Mouse (Mus musculus) mesoderm, embryonic 11.5 days (tissue): Measurements from ENCODE around the gene Aicda.
"Not testable (repeated sequence)": the region's sequence is repeated elsewhere in the genome, so short reads cannot be mapped to it uniquely, and the experiment has no call there.

Source experiments
- DNase-seq: peaks from one replicate; pipeline ENCODE4 v3.0.0-alpha.2; 2012; ENCODE audit warnings: low read depth, low spot score

Gene Aicda

DNA sequence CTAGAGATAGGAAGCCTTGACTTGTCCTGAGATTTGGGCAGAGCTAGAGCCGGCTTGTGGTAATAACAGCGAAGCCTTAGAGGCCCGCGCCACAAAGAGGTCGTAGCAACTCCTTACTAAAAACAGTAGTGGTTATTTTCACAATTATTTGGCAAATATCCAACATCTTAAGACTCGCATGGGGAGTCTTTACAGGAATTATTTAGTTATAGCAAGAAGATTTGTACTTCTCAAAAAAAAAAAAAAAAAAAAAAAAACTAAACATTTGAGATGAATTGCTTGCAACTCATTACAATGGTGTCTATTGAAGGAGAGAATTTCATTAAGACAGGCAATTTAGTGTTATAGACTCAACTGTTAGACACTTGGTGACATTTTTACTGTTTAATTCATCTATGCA is 501 bp downstream of the Aicda start:
- no peak for DNase-seq

DNA sequence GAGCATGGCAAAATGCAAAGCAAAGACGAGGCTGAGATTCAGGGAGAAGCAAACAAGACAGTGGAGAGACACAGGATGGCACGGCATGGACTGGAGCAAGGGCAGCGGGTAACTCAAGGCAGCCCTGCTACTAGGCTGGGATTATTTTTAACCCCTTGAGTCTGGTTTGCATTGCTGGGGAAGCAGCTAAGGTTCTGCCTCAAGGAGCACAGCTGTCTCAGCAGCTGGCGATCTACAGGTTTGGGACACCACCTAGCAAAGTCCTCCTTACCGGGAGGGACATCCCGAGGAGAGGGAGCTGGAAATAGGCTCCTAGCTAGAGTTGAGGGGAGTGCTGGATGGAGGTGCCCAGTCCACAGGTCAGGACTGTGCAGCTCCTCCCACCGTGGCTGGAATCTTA is 1.7 kb downstream of the Aicda start:
- DNase-seq = no peak

DNA sequence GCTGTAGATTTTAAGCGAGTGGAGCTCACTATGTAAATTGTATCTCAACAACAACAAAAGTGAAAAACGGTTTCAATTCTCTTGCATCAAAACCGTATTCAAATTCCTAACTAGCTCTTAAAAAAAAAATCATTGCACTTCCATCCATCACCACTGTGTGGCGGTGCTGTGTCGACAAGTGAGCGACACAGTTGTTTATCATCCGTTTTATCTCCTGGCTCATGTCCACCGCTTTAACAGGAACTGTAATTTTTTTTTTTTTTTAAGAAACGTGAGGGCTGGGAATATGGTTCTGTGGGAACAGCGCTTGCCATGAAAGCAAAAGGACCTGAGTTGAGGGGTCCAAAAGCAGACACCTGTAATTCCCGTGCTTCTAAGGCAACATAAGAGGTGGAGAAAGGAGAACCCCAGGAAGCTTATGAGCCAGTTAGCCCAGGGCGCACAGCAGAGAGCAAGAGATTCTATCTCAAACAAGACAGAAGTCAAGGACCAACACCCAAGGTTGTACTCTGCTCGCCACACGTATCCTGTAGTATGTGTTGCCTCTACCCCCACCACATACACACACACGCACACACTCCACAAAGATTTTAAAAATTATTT is 3.5 kb downstream of the Aicda start:
- DNase-seq = peak; percentile 54

DNA sequence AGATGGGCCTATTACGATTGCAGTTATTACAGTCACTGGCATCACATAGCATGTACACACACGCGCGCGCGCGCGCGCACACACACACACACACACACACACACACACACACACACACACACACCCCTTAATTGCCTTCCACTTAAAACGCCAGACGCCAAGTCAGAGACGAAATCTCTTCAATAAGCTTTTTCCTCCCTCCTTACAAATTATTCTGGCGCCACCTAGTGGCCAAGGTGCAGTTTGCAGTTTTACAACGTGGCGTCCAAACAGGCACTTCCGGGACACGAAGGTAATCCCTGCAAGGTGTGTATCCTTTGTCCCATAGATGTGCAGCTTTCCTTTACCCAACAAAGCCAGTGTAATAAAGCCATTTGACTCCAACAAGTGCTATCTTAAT is 6.8 kb downstream of the Aicda start:
- peak; percentile 88 for DNase-seq

DNA sequence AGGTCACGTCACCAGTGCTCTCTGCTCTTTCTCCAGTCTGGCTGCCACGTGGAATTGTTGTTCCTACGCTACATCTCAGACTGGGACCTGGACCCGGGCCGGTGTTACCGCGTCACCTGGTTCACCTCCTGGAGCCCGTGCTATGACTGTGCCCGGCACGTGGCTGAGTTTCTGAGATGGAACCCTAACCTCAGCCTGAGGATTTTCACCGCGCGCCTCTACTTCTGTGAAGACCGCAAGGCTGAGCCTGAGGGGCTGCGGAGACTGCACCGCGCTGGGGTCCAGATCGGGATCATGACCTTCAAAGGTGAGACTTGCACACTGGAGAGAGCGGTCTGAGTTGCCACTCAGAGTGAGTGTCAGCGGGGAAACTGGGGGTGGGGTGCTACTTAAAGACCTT is 7.4 kb downstream of the Aicda start:
- DNase-seq = no peak

DNA sequence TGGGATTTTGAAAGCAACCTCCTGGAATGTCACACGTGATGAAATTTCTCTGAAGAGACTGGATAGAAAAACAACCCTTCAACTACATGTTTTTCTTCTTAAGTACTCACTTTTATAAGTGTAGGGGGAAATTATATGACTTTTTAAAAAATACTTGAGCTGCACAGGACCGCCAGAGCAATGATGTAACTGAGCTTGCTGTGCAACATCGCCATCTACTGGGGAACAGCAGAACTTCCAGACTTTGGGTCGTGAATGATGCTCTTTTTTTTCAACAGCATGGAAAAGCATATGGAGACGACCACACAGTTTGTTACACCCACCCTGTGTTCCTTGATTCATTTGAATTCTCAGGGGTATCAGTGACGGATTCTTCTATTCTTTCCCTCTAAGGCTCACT is 8.9 kb downstream of the Aicda start:
- peak; percentile 82 for DNase-seq

DNA sequence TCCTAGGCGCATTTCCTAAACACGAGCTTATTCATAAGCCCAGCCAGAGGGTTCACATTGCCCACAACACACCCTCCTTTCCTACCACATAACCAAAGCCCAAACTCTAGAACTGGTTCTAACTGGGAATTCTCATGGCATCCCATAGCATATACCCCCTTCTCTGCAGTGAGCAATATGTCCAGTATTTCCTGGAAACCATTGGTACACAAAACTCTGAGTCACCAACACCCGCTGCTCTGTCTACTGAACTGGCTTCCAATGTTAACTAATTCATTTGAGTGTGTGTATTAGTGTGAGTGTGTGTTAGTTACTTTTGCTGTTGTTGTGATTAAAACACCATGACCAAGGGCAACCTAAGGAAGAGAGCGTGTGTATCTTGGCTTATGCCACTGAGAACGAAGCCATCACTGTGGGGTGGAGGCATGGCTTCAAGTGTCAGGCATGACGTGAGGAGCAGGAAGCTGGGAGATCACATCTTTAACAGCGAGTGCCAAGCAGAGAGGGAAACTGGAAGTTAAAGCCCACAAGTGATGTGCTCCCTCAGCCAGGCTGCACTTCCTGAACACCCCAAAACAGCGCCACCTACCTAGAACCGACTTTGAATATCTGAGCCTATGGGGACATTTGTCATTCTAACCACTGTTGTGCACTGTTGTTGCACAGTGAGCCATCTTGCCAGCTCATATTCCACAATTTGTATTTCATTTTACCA is 11.6 kb downstream of the Aicda start:
- DNase-seq = no peak

DNA sequence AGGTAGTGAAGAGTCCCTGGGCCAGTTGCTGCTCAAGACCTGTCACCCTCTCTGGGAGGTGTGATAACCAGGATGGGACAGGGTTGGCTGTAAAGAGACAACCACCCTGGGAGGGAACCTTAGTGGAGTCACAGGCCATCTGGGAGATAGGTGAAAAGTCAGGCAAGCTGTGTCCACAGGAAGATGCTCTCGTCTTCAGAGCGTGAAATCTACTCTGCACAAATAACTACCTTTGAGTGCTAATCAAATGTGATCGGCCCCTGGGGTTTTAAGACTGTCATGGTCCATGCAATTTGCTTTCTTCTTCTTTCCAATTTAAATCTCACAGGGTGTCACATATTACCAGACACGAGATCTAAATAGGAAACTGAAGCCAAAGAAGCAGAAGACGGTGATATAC is 15.5 kb downstream of the Aicda start:
- no peak for DNase-seq

DNA sequence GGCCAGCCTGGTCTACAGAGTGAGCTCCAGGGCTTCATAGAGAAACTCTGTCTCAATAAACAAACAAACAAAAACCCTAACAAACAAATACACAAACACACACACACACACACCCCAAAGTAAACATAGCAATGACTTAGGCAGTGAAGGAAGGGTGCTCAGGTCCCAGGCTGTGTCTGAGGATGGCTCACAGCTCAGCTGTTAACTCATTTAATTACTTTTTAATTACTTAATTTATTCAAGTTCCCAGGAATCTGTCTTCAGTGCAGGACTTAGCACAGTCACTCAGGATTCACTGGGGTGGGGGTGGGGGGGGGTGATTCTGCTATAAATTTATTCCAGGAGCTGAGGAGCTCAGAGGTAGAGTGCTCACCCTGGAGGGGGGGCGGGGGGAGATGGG is 16.2 kb downstream of the Aicda start:
- no peak for DNase-seq

DNA sequence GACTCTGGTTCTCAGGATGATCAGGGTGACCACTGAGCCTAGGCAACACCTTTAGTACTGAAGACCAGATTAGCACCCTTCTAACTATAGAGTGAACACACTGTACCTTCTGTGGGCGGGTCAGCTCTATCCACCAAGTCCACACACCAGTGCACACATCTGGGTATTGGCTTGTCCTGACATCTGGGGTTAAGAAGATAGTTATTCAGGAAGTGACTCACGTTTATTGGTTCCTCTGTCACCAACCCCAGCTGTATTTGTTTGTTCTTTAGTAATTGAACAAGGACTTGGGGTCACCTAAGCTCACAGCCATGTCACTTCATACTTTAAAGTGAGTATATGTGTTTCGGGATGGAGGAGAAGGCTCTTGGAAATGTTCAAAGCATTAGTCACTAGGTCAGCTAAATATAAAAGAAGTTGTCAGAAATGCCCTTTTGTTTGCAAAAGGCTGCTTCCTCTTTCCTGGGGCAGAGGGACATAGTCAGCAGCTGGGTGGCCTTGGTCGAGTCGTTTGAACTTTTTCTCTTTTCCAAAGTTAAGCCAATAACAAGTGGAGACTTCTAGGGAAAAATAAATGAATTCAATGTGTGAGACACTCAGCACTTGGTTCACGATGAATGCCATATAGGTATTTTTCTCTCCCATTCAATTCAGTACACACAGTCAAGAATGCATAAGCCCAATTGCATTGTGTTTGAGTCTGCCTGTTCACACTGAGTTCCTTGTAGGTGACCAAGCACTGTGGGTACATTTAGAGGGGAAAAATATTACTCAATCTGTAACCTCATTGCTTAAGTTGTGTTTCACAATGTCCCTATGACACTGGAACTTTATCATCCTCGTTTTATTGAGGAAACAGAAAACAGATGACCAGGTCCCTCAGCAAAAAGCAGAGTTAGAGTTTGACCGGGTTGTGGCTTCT is 17.4 kb downstream of the Aicda start:
- no peak for DNase-seq

DNA sequence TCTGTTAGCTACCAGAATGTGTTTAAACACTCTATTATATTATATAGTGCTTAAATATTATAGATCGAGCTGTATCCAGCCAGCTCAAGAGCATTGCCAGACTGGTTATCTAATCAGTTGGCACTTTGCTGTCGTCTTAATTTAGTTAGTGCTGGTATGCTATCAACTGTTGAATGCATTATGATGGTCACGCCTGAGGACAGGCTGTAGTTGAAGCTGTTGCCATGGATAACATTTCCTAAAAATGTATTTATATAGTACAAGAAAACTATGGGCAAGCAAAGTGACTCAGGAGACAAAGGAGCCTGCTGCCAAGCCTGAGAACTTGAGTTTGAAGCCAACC is 18.0 kb downstream of the Aicda start:
- DNase-seq = no peak

DNA sequence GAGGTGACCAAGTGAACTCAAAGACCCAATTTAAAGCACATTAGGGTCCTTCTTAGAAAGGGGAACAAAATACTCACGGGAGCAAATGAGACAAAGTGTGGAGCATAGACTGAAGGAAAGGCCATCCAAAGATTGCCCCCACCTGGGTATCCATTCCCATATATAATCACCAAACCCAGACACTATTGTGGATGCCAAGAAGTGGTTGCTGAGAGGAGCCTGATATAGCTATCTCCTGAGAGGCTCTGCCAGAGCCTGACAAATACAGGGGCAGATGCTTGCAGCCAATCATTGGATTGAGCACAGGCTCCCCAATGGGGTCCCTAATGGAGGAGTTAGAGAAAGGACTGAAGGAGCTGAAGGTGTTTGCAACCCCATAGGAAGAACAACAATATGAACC is 21.4 kb downstream of the Aicda start:
- not testable (repeated sequence) for DNase-seq

DNA sequence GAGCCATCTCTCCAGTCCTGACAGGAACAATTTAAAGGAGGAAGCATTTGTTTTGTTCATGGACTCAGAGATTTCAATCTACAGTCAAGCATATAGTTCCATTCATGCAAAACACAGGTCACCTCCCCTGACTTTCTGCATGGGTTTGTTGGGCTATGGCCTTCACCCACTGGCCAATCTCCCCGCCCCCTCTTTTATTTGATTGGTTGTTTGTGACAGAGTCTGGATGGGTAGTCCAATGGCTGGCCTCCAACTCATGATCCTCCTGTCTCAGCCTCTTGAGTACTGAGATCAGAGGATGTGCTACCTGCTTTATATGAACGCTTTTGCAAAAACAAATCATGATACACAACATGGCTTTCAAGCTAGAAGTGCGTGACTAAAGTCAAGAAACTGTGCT is 23.4 kb downstream of the Aicda start:
- no peak for DNase-seq

DNA sequence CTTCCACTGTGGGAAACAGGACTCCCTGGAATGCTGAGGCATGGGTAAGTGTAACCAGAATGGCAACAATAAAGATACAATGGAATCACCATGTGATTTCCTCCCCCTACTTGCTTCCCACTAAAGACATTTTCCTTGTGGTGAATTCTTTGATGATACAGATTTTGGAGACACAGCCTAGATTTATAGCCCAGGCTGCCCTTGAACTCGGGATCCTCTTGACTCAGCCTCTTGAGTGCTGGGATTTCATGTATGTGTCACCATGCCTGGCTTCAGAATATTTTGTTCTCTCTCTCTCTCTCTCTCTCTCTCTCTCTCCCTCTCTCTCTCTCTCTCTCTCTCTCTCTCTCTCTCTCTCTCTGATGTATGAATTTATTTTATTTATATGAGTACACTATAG is 25.5 kb downstream of the Aicda start:
- DNase-seq = no peak

DNA sequence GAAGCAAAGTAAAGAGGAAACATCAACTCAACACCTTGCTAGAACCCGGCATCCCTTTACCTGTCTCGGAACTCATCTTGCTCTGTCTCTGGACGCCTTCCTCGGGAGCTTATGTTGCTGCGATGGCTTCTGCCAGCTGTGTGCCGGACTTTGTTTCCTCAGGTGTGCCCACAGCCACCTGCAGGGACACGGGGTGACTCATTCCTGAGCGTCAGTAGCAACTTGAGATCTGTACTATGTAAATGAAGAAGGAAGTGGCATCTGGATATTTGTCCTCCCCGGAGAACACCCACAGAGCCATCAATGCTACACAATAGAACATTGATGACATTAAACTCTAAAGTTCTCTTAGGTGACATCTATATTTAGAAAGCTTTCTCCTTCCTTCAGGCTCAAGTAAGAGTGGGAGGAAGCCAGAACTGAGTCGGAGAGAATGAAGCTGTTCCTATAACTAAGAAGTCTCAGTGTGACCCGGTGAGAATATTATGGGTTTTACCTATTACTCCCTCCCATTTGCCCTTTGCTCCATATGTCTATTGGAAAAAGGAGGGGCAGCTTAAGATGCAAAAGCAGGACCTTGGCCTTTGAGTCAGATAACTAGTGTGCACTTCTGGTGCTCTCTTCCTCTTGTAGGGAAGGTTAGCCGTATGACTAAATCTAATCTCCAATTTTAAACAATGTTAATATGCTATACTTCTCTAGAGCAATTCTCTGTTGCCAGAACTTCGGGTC is 37.6 kb downstream of the Aicda start:
- DNase-seq = no peak

DNA sequence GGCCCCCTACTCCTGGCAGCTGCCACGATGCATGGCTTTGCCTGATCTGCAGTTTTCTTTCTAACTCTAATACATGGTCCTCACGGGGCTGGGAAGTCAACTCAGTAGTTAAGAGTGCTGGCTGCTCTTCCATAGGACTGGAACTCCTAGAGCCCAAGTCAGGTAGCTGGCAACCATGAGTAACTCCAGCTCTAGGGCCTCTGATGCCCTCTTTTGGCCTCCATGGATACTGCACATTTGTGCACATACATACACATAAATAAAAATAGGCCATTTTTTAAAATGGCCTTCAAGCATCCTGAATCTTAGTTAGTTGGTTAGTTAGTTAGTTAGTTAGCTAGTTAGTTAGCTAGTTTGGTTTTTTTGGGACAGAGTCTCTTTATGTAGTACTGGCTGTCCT is 39.3 kb downstream of the Aicda start:
- no peak for DNase-seq

DNA sequence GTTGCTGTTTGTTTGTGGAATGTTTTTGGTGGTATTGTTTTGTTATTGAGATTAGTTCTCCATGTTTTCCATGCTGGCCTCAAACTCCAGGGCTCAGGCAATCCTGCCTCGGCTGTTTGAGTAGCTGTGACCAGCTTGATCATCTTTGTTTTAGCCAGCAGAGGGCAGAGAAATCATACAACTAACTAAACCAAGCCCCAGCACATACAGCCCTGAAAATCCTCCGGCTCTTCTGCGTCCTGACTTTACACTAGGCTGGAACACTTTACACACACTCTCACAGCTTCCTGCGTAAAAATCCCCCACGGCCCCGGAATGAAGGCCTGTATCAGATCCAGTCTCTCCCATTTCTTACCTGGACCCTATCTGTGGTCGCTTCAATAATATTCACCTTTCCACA is 42.0 kb downstream of the Aicda start:
- DNase-seq = peak; percentile 34

DNA sequence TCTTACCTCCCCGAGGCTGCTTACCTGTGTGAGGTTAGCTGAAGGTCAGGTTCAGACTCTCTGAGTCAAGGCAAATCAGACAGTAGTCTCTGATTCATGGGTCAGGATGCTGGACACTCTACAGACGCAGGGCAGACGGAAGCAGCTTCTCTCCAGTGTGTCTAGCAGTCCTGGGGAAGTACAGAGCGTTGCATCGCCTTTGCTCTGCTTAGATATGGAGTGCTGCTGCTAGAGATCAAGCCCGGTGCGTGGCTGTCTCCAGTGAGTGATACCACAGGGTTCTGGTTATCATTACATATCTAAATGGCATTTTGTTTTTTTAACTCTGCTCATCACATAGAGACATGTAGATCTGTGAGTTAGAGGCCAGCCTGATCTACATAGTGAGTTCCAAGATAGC is 43.0 kb downstream of the Aicda start:
- no peak for DNase-seq

DNA sequence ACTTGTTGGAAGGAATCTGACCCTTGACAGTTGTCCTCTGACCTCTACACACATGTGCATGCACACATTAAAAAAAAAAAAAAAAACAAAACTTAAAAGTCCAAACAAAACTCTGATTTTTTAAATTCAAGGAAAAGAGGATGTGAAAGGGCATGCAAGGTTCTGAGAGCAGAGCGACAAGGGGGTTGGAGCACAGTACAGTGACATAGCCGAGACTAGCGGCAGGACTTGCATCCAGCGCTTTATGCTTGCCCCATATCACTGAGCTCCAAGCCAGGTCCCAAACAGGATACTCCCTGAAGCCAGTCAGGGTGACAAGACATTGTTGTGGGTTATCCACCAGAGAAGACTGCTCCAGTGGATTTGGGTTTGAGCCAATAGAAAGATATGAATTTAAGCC is 44.4 kb downstream of the Aicda start:
- no peak for DNase-seq

DNA sequence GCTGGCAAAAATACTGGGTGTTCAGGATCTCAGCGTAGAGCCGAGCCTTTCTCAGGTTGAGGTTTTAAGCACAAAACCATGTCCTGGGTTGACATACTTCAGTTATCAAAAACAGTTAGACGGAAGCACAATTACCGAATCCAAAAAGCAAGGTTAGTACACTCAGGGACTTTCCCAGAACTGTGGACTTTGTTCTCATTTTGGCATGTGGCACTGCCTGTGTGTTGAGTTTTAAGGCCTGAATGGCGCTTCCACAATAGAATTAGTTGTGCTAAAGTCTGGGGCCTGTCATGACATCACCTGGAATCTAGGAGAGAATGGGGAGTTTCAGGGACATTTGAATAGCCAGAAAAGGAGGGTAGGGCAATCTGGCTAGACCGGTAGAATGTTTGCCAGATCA is 44.8 kb downstream of the Aicda start:
- DNase-seq = no peak

DNA sequence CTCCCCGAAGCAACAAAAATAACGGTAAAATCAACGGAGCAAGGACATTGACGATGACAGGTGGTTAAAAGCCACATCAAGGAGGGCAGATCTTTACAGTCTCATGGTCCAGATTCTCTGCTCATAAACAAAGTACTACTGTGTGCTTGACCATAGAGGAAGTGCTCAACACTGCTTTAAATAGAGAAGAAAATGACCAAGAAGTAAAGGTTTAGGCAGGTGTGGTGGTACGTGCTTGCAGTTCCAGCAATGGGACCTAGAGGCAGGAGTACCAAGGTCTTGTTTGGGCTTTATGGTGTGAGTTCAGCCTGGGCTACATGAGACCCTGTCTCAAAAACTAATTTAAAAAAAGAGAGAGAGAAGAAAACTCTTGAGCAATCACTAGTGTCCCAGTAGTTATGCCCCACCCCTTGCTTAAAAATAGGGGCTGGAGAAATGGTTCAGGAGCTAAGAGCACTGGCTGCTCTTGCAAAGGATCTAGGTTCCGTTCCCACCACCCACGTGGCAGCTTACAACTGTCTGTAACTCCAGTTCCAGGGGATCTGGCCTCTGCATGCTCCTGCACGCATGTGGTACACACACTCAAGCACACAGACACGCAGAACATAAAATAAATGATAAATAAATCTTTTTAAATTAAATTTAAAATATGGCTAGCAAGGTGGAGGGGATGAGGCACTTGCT is 45.6 kb downstream of the Aicda start:
- no peak for DNase-seq
